Mouse (Mus musculus) kidney, adult 2 months (tissue): ENCODE measurements around the gene Il16.

Experiments
- CTCF ChIP-seq: fragments of 200-500 bp; conservative IDR thresholded peaks from 2 replicates; pipeline ENCODE4 v1.5.1; 2011; ENCODE audit warnings: low read depth, mild to moderate bottlenecking, control low read depth, low read length, moderate library complexity, mixed read lengths; ENCODE audit not compliant: insufficient read depth, insufficient read length
- POLR2A ChIP-seq: fragments of 200-500 bp; IDR thresholded peaks from one replicate; pipeline ENCODE4 v1.6.1; 2011; ENCODE audit warnings: low read depth, low read length, control low read depth

- TF ChIP-seq POLR2A (no peak), CTCF (no peak)
Observed at GRCm38 (mm10) chr7:83734671-83735082, 10.8 kb downstream of the Il16 start.
